Mouse (Mus musculus) embryonic fibroblast, embryonic 13.5 days (primary cell): ENCODE results near the gene Ints12.

Experiments used
- CTCF ChIP-seq: IDR thresholded peaks from 2 replicates; pipeline ENCODE4 v1.5.1; 2011; ENCODE audit warnings: mild to moderate bottlenecking, control low read depth, low read length, moderate library complexity, borderline replicate concordance; ENCODE audit not compliant: insufficient read depth
- POLR2A ChIP-seq: IDR thresholded peaks from 2 replicates; pipeline ENCODE4 v1.6.1; 2011; ENCODE audit warnings: low read depth, mild to moderate bottlenecking, control low read depth, low read length, moderate library complexity

DNA sequence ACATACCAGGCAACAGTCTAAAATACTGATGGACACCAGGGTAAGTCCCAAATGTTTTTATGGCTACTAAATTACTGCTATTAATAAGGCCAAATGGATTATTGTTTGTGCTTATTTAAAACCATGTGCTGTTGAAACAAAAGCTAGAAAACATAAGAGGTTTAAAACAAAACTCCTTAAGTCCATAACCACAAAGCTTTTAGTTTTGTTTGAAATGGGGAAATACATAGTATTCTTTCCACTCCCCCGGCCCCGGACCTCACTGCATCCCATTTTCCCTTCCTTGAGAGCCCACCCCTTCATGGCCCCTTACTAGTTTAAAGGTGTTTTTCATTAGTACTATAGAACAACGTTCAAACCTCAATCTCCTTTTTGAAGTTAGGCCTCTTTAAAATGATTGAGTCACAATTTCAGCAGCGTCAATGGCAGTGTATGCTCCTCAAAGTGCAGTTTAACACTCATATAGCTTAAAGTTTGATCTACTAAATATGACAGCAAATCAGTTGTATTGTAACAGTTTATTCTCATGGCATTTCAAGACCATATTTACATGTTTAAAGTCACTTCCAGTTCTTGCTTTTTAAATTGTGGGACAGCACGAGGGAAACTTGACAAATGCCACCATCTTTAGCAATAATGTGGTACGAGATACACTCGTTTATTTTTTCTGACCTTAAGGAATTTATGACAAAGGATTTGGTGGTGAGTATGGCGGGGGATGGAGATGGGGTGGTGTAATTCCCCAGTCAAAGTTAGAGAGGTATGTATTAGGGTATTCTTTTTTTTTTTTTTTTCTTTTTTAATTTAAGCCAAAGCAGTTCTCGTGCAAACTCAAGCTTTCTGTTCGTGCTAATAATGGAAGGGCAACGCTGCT is 1.2 kb upstream of the Ints12 start:
- TF ChIP-seq POLR2A, result no peak
- TF ChIP-seq CTCF, result no peak
